Mouse (Mus musculus) testis, adult 2 months (tissue): ENCODE data around the gene Ift140. TPM values are rescaled to one million over a fixed set of nuclear protein-coding genes. Genes with fewer than 3 reads are reported as not detected.
A peak's percentile ranks its signal among the peaks of the same experiment; 100 is the strongest.

ENCODE experiments used
- H3K27ac ChIP-seq: fragments of 200-500 bp; 2 replicates; pipeline ENCODE4 v1.5.1; 2012; ENCODE audit warnings: low read depth, low read length; ENCODE audit not compliant: control insufficient read depth, insufficient read depth
- H3K27me3 ChIP-seq: fragments of 200-500 bp; 2 replicates; pipeline ENCODE4 v1.6.1; 2012; ENCODE audit warnings: mild to moderate bottlenecking, low read length, moderate library complexity; ENCODE audit not compliant: control insufficient read depth, insufficient read depth
- H3K36me3 ChIP-seq: fragments of 200-500 bp; 2 replicates; pipeline ENCODE4 v1.6.1; 2012; ENCODE audit warnings: mild to moderate bottlenecking, low read length; ENCODE audit not compliant: control insufficient read depth, insufficient read depth
- H3K4me1 ChIP-seq: fragments of 200-500 bp; 2 replicates; pipeline ENCODE4 v1.6.1; 2012; ENCODE audit warnings: low read length; ENCODE audit not compliant: control insufficient read depth, insufficient read depth
- H3K4me3 ChIP-seq: fragments of 200-500 bp; 2 replicates; pipeline ENCODE4 v1.5.1; 2012; ENCODE audit warnings: low read depth, mild to moderate bottlenecking, low read length, moderate library complexity, mixed read lengths; ENCODE audit not compliant: control insufficient read depth
- CTCF ChIP-seq: fragments of 200-500 bp; IDR thresholded peaks from 2 replicates; pipeline ENCODE4 v1.5.1; 2012; ENCODE audit warnings: low read depth, mild to moderate bottlenecking, inconsistent platforms, low read length, moderate library complexity; ENCODE audit not compliant: control insufficient read depth, insufficient read depth, insufficient replicate concordance
- POLR2A ChIP-seq: fragments of 200-500 bp; IDR thresholded peaks from 2 replicates; pipeline ENCODE4 v1.6.1; 2012; ENCODE audit warnings: low read depth, mild to moderate bottlenecking, inconsistent platforms, low read length, moderate library complexity; ENCODE audit not compliant: control insufficient read depth
- polyA plus RNA-seq: library from polyadenylated mRNA; depleted of rRNA; stranded (reverse); fragments of >200 nt; gene quantifications from 2 replicates; pipeline ENCODE4 v1.2.3, GENCODE M21; 2012

Gene Ift140
- polyA plus RNA-seq, 1 experiment: 130 TPM

DNA sequence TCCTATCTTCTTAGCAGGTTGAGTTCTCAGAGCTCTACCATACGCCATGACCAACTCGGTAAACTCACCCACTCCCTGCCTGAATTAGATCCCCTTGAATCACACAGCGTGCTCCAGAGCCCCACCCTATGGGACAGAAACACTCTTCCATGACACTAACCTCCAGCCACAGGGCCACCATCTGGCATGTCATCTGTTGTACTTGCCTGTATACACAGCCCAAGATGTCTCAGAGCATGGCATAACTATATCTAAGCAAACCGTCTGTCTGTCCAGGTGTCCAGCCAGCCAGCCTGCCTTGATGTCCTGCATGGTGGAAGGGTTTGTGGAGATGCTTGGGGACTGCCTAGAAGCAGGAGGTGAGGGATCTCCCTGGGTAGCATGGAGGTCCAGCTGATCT lies 61.0 kb downstream of the Ift140 start:
- Histone ChIP-seq H3K27ac (no peak overlapping the region), H3K4me3 (no peak overlapping the region), H3K4me1 (no peaks in the 10 kb centered on the region), H3K27me3 (no peaks in the 10 kb centered on the region), H3K36me3 (no peaks in the 10 kb centered on the region)
- TF ChIP-seq CTCF: no peak
- no peak for TF ChIP-seq POLR2A

DNA sequence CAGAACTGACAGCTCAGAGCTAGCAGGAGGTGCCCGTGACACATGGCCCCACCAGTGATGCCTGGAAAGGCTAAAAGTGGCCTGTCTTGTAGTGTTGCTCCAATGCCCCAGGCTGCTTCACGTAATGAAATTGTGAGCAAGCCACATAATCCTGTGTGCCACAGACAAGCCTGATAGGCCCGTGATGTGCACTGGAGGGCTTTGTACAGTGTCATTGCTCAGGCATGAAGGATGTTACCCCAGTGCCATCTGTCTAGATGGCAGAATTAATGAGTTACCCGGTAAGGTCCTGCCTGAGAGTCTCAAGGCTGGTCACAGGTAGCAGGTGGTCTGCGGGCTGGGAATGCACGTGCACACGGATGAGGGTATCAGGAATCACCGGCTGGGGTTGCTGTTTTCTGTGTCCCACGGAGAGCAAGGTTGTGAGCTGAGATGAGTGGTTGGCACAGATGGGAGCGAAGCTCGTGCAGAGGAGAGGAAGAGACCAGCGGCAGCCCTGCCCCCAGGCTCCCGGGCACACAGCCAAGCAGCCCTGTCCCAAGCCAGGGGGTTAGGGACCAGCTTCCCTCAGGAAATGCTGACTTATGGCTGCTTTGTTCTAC lies 62.0 kb downstream of the Ift140 start:
- no peak overlapping the region for H3K27ac ChIP-seq
- H3K36me3 ChIP-seq: no peaks in the 10 kb centered on the region
- H3K4me3 ChIP-seq: no peak overlapping the region
- H3K27me3 ChIP-seq: no peaks in the 10 kb centered on the region
- TF ChIP-seq CTCF (no peak), POLR2A (no peak)
- no peaks in the 10 kb centered on the region for H3K4me1 ChIP-seq

DNA sequence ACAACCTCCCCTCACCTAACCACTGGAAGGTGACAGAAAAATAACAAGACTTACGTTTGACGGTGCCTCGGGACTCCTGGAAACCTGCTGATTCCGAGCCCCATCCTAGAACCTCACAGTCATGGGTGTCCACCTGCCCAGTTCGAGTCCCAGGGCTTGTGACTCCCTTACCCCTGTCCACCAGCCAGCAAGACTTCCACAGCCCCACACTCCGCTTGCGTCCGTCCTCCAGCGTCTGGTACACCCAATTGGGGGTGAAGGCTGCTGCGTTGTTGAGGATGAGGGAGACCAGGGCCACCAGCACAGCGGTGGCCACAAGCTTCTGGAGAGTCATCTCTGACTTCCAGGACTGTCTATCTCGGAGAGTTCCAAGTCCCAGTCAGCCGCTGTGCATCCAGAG lies 64.3 kb downstream of the Ift140 start:
- peak overlapping the region; percentile 3; the same call in 1 of the 2 replicates for H3K27ac ChIP-seq
- no peaks in the 10 kb centered on the region for H3K27me3 ChIP-seq
- no peaks in the 10 kb centered on the region for H3K36me3 ChIP-seq
- TF ChIP-seq POLR2A (no peak), CTCF (no peak)
- no peaks in the 10 kb centered on the region for H3K4me1 ChIP-seq
- peak overlapping the region; percentile 3 for H3K4me3 ChIP-seq

DNA sequence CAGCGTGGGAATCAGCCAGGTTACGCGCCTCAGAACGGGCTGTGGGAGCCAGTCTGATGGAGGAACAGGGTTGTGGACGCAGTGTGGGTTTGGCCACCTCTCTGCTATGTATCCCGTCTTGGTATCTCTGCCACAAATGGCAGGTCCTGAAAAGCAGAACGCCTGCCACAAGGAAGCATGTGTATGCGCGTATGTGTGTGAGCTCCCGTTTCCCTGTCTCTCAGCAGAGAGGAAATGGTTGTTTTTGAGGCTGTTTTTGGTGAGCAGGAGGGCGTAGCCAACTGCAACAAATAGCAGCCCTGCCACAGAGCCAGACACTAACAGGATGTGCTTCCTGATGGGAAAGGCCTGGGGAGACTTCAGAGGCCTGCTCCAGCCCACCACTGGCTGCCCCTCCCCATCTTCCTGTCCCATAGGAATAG lies 65.1 kb downstream of the Ift140 start:
- no peaks in the 10 kb centered on the region for H3K4me1 ChIP-seq
- no peaks in the 10 kb centered on the region for H3K27me3 ChIP-seq
- H3K36me3 ChIP-seq: no peaks in the 10 kb centered on the region
- TF ChIP-seq POLR2A (peak; percentile 31; the same call in 1 of the 2 replicates), CTCF (no peak)
- H3K27ac ChIP-seq: peak overlapping the region; percentile 41; the same call in 1 of the 2 replicates
- peak overlapping the region; percentile 3 for H3K4me3 ChIP-seq

DNA sequence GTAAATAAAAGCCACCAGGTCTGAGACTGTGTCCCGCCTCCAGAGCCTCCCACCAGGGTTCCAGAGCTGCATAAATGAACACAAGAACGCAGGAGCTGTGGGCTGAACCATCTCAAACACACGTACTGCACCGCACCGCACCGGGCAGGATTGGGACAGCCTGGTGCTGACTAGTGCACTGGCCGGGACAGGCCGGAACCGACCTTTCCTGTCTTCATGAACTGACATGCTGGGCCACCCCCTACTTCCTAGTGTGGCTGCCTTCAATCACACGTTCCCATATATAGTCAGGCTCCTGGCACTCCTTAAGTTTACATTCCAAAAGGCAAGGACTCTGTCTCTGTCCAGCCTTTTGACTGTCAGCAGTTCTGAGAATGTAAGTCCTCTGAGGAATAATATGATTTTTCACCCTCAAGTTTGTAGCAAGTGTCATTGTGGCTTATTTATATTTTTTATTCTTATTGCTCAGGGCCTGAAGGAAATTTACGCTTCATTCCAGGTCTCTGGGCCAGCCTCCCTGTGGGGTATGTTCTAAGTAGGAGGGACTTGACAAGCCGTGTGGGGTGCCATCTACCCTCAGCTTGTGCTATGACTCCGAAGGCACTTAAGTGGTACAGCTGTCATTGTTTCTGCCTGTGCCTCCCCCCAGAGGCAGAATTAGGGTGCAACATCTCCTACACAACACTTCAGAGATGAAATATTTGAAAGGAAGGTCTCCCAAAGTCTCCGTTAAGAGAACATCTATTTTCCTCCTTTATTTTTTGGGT lies 66.4 kb downstream of the Ift140 start:
- Histone ChIP-seq H3K27ac (no peak overlapping the region; the same call in 1 of the 2 replicates), H3K4me3 (no peak overlapping the region), H3K4me1 (peaks cover 4% of the 10 kb centered on the region; the same call in 1 of the 2 replicates), H3K27me3 (no peaks in the 10 kb centered on the region), H3K36me3 (no peaks in the 10 kb centered on the region; the same call in 1 of the 2 replicates)
- TF ChIP-seq CTCF (no peak), POLR2A (no peak)

DNA sequence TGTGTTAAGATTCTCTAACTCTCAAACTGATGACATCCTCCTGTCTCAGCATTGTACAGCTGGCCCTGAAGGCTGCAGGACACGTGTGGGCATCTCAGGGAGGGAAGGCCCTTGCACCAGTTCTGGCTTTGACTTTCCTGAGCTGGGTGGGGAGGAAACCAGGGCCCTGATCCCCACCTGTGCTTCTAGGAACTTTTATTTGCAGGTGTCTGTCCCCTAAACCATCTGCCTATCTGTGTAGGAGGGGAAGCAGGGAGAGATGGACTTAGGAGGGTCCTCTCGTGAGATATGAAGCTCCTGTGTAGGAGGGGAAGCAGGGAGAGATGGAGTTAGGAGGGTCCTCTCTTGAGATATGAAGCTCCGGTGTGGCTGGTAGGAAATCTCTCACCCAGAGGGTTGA lies 67.0 kb downstream of the Ift140 start:
- peaks cover 4% of the 10 kb centered on the region; the same call in 1 of the 2 replicates for H3K4me1 ChIP-seq
- H3K27ac ChIP-seq: peak overlapping the region; percentile 49; the same call in 1 of the 2 replicates
- no peaks in the 10 kb centered on the region; the same call in 1 of the 2 replicates for H3K36me3 ChIP-seq
- no peaks in the 10 kb centered on the region for H3K27me3 ChIP-seq
- no peak overlapping the region for H3K4me3 ChIP-seq
- TF ChIP-seq POLR2A (no peak), CTCF (no peak)

DNA sequence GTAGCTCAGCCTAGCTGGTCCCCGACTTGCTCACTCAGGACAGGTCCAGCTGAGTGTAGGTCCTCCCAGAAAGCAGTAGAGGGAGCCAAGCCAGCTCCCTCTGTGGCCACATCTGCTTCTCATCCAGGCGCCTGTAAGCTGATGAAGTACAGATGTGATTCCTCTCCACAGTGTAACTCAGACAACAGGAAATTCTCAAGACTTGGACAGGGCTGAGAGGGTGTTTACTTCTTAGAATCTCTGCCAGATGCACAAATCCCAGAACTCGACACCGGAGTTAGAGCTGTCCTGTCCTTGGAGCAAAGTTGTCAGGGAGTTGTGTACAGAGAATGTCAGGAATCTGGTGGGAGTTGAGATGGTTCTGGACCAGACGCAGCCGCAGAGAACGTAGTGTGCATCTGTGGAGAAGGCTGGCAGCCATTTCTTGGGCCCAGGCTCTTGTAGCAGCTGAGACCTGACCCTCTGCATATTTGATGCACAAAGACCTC lies 67.6 kb downstream of the Ift140 start, which contains the start of gene Tmem204:
Gene Tmem204 (minus strand): TSS at position 148 of the 488 bp plus-strand sequence.
- H3K4me1 ChIP-seq: peaks cover 4% of the 10 kb centered on the region; the same call in 1 of the 2 replicates
- H3K27ac ChIP-seq: peak within 1 kb of the TSS; percentile 68
- no peaks in the 10 kb centered on the region; the same call in 1 of the 2 replicates for H3K36me3 ChIP-seq
- H3K27me3 ChIP-seq: no peaks in the 10 kb centered on the region
- H3K4me3 ChIP-seq: no peak within 1 kb of the TSS
- TF ChIP-seq CTCF (peak; percentile 28; the same call in 1 of the 2 replicates), POLR2A (no peak)
